Mouse (Mus musculus) heart, adult 8-10 months (tissue): ENCODE results near the gene Chst8. TPM values are rescaled to one million over a fixed set of nuclear protein-coding genes. Genes with fewer than 3 reads are reported as not detected.

Experiments
- DNase-seq: peaks from one replicate; pipeline ENCODE4 v3.0.0; 2022; ENCODE audit warnings: low spot score
- total RNA-seq, 4 experiments: library from RNA; stranded (reverse); gene quantifications; 2 replicates each; pipeline ENCODE4 v1.2.4; 2022

The Chst8 gene
- total RNA-seq, 4 experiments from 2014 or later, result not detected

- peak; percentile 26 for DNase-seq
Observed at GRCm38 (mm10) chr7:34752151-34752762, 60.3 kb downstream of the Chst8 start.

- DNase-seq, result no peak
Observed at GRCm38 (mm10) chr7:34750350-34750749, 62.2 kb downstream of the Chst8 start.

- DNase-seq, result no peak
Observed at GRCm38 (mm10) chr7:34749753-34750152, 62.8 kb downstream of the Chst8 start.

GRCm38 (mm10) chr7:34748501-34748900, 64.0 kb downstream of the Chst8 start:
- no peak for DNase-seq

- DNase-seq, result no peak
Observed at GRCm38 (mm10) chr7:34747661-34748060, 64.8 kb downstream of the Chst8 start.

GRCm38 (mm10) chr7:34746586-34746985, 65.9 kb downstream of the Chst8 start:
- DNase-seq, result no peak

GRCm38 (mm10) chr7:34746165-34746564, 66.3 kb downstream of the Chst8 start:
- DNase-seq, result peak; percentile 72

- DNase-seq, result no peak
Observed at GRCm38 (mm10) chr7:34745426-34745825, 67.1 kb downstream of the Chst8 start.

GRCm38 (mm10) chr7:34744994-34745393, 67.5 kb downstream of the Chst8 start:
- no peak for DNase-seq

GRCm38 (mm10) chr7:34743411-34744085, 69.0 kb downstream of the Chst8 start:
- no peak for DNase-seq

- DNase-seq, result no peak
Observed at GRCm38 (mm10) chr7:34739371-34739770, 73.1 kb downstream of the Chst8 start.

- DNase-seq, result no peak
Observed at GRCm38 (mm10) chr7:34737206-34737605, 75.3 kb downstream of the Chst8 start.

- DNase-seq, result no peak
Observed at GRCm38 (mm10) chr7:34734348-34734747, 78.2 kb downstream of the Chst8 start.

GRCm38 (mm10) chr7:34728931-34729330, 83.6 kb downstream of the Chst8 start:
- no peak for DNase-seq

- no peak for DNase-seq
Observed at GRCm38 (mm10) chr7:34725206-34725605, 87.3 kb downstream of the Chst8 start.

- no peak for DNase-seq
Observed at GRCm38 (mm10) chr7:34722551-34723230, 89.8 kb downstream of the Chst8 start.

GRCm38 (mm10) chr7:34722151-34722550, 90.4 kb downstream of the Chst8 start:
- no peak for DNase-seq

- peak; percentile 8 for DNase-seq
Observed at GRCm38 (mm10) chr7:34721650-34722048, 90.9 kb downstream of the Chst8 start.

- DNase-seq, result no peak
Observed at GRCm38 (mm10) chr7:34720882-34721649, 91.4 kb downstream of the Chst8 start.

- peak; percentile 45 for DNase-seq
Observed at GRCm38 (mm10) chr7:34719599-34719998, 92.9 kb downstream of the Chst8 start.

GRCm38 (mm10) chr7:34718651-34719050, 93.9 kb downstream of the Chst8 start:
- DNase-seq, result peak; percentile 52

- DNase-seq, result no peak
Observed at GRCm38 (mm10) chr7:34717161-34717810, 95.2 kb downstream of the Chst8 start.
